Mouse (Mus musculus): ENCODE results near the gene Gm20388. TPM values are rescaled to one million over a fixed set of nuclear protein-coding genes. Genes with fewer than 3 reads are reported as not detected.
"Not testable (repeated sequence)": the region's sequence is repeated elsewhere in the genome, so short reads cannot be mapped to it uniquely, and the experiment has no call there.

The Gm20388 gene
- total RNA-seq, 2 experiments from 2014 or later, result 18.6 TPM; not detected in 1

GRCm38 (mm10) chr8:122993031-122993430 is 3082.4 kb downstream of the Gm20388 start:
- intact Hi-C loops (cut with DNase I), result no loop called here
- DNase-seq (ENCODE audit: low spot score in 2 of 2), result no peak

- DNase-seq (ENCODE audit: low spot score in 2 of 2), result no peak
- intact Hi-C loops (cut with DNase I), result no loop called here
These were observed 3083.1 kb downstream of the Gm20388 start for GRCm38 (mm10) chr8:122993740-122994139.

DNA sequence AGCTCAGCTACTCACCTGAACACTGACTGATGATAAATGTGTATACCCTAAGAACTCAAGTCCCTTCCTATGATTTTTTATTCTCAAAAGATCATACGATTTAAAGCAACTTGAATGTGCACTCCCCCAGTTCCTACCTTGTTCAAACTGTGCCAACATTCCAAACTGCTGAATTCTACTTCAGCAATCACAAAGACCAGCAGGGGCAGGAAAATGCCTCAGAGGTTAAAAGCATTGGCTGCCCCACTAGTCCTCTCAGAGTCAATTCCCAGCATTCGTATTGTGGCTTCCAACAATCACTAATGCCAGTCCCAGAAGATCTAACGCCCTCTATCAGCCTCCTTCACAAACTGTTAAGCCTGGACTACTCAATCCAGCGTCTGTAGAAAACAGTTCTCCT is 3087.3 kb downstream of the Gm20388 start:
- intact Hi-C loops (cut with DNase I), result no loop called here
- DNase-seq (ENCODE audit: low spot score in 2 of 2), result no peak

- intact Hi-C loops (cut with DNase I), result no loop called here
- no peak for DNase-seq (ENCODE audit: low spot score in 2 of 2)
These were observed 3089.7 kb downstream of the Gm20388 start for GRCm38 (mm10) chr8:123000311-123000710.

GRCm38 (mm10) chr8:123004033-123004922 is 3093.6 kb downstream of the Gm20388 start:
- no peak for DNase-seq (ENCODE audit: low spot score in 2 of 2)
- intact Hi-C loops (cut with DNase I), result no loop called here

GRCm38 (mm10) chr8:123005328-123005727 is 3094.7 kb downstream of the Gm20388 start:
- DNase-seq (ENCODE audit: low spot score in 2 of 2), result no peak
- intact Hi-C loops (cut with DNase I), result no loop called here

- no peak for DNase-seq (ENCODE audit: low spot score in 2 of 2)
- intact Hi-C loops (cut with DNase I), result no loop called here
These were observed 3095.2 kb downstream of the Gm20388 start for GRCm38 (mm10) chr8:123005805-123006204.

GRCm38 (mm10) chr8:123011321-123011720 is 3100.7 kb downstream of the Gm20388 start:
- DNase-seq (ENCODE audit: low spot score in 2 of 2), result no peak
- intact Hi-C loops (cut with DNase I), result no loop called here

- peak in 1 of 2 experiments; percentile 37 for DNase-seq (ENCODE audit: low spot score in 2 of 2)
- intact Hi-C loops (cut with DNase I), result no loop called here
These were observed 3103.8 kb downstream of the Gm20388 start for GRCm38 (mm10) chr8:123014429-123014828.

- no peak for DNase-seq (ENCODE audit: low spot score in 2 of 2)
- intact Hi-C loops (cut with DNase I), result no loop called here
These were observed 3104.4 kb downstream of the Gm20388 start for GRCm38 (mm10) chr8:123015074-123015473.

GRCm38 (mm10) chr8:123017143-123017542 is 3106.5 kb downstream of the Gm20388 start:
- intact Hi-C loops (cut with DNase I), result no loop called here
- no peak for DNase-seq (ENCODE audit: low spot score in 2 of 2)

- no peak for DNase-seq (ENCODE audit: low spot score in 2 of 2)
- intact Hi-C loops (cut with DNase I), result no loop called here
These were observed 3108.0 kb downstream of the Gm20388 start for GRCm38 (mm10) chr8:123018484-123019164.

DNA sequence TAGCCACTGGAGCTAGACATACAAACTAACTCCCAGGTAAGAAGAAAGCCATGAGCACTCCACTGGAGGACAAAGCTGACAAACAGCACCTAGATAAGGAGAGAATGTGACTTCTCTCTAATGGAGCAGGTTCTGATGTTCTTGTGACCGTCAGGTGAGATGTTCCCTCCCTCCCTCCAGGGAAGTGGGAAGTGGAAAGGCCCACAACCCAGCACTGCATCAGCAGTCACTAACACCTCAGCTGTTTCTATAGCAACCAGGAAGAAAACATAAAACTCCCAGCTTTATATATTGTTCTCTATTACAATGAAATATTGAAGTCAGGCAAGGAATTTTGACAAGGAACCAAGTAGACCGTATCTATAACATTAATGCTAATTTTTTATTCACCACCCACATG is 3109.4 kb downstream of the Gm20388 start:
- intact Hi-C loops (cut with DNase I), result no loop called here
- no peak for DNase-seq (ENCODE audit: low spot score in 2 of 2)

DNA sequence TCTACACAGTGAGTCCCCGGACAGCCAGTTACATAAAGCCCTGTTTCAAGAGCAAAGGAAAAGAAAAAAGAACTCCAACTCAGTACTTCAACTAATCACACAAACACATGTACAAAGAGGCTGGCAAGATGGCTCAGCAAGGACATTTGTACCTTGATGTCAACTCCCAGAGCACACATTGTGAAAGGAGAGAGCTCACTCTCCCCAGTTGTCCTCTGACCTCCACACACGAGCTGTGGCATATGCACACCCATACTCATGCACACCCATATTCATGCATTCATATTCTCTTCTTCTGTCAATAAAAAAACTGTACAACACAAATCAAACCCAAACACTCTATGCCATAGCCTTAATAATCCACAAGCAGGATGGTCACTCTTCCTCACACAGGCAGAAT is 3110.2 kb downstream of the Gm20388 start:
- intact Hi-C loops (cut with DNase I), result no loop called here
- DNase-seq (ENCODE audit: low spot score in 2 of 2), result no peak

- DNase-seq (ENCODE audit: low spot score in 2 of 2), result no peak
- intact Hi-C loops (cut with DNase I), result no loop called here
These were observed 3110.6 kb downstream of the Gm20388 start for GRCm38 (mm10) chr8:123021259-123021658.

DNA sequence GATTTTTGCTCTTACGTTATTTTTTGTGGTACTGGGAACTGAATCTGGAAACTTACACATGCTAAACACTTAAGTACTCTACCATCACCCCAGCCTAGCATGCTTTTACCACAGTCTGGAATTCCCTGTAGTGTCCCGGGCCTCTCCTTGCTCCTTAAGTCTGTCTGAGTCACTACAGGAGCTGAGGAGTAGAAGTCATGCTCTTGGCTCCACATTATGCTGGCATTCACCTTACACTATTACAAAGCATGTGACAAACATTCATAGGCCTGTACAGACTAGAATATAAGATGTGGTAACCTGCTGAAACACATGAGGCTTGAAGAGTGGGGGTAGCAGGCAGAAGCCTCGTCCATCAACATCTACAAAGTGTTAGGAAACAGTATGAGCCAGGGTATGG is 3112.1 kb downstream of the Gm20388 start:
- intact Hi-C loops (cut with DNase I), result no loop called here
- DNase-seq (ENCODE audit: low spot score in 2 of 2), result no peak

GRCm38 (mm10) chr8:123024226-123024625 is 3113.6 kb downstream of the Gm20388 start:
- DNase-seq (ENCODE audit: low spot score in 2 of 2), result no peak
- intact Hi-C loops (cut with DNase I), result no loop called here

- no peak for DNase-seq (ENCODE audit: low spot score in 2 of 2)
- intact Hi-C loops (cut with DNase I), result no loop called here
These were observed 3115.3 kb downstream of the Gm20388 start for GRCm38 (mm10) chr8:123025951-123026351.

DNA sequence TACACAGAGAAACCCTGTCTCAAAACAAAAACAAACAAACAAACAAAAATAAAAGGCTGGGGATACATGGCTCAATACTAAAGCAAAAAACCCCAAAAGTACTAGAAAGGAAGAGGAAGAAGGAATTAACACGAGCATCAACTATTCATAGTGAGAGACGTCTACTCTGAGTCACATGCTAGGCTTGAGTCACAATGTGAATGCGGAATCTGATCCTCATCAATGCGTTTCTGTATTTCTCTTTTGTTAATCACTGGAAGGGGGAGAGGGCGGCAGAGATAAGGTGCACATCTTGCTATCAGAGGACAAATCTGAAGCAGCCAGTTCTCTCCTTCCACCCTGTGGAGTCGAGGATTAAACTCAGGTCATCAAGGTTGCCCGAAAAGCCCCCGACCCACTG is 3117.1 kb downstream of the Gm20388 start:
- intact Hi-C loops (cut with DNase I), result no loop called here
- no peak for DNase-seq (ENCODE audit: low spot score in 2 of 2)

- DNase-seq (ENCODE audit: low spot score in 2 of 2); intact Hi-C loops (cut with DNase I): not testable (repeated sequence)
These were observed 3119.4 kb downstream of the Gm20388 start for GRCm38 (mm10) chr8:123030091-123030490.
